Mouse (Mus musculus): Measurements from ENCODE around the gene Cabp7. TPM values are rescaled to one million over a fixed set of nuclear protein-coding genes. Genes with fewer than 3 reads are reported as not detected.

Gene Cabp7
- polyA plus RNA-seq (2015; fragmentation: Illumina TruSeq; extraction: RNeasy Lipid Tissue Mini Kit (QIAGEN cat#74804); ENCODE audit: insufficient read depth, low replicate concordance), result not detected

GRCm38 (mm10) chr11:4746733-4747132 is at the start of gene Cabp7:
Gene Cabp7, minus strand, starts transcription at chr11:4746778.

DNA sequence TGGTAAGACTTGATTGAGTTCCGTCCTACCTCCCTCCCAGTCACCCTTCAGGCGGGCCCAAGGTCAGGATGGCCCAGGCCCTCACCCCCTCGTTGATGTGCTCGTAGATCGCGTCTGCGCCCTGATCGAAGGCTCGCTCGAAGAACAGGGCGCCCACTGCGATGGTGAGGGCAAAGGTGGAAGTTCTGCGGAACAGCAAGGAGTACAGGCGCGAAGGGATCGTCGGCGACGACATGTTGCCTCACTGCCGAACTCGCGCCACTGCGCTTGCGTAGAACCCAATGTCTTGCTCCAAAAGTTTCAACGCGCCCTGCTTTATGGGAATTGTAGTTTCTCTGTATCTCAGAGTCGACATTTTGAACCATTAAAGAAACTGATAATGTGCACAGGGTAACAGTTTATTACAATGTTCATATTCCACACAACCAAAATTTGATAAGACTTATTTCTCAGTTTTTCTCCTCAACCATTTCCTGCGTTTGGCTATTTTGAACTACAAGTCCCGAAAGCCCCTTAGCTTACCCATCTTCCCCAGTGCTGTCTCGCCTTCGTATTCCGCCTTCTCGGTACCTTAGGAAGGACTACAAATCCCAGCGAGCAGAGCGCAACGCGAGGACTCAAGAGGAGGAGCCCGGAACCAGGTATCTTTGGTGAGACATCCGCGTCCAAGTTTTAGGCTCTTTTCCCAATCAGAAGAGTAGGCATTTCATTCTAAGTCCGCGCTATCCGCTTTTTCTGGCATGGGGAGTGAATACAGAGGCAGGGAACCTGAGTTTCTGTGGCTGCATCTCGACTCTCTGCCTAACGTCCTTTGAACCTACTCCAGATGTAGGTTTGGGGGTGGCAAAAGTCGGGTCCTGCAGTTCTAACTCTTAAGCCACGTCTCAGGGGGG is 42.3 kb downstream of the Cabp7 start, which contains the start of the genes Uqcr10 and Zmat5:
TSS of gene Uqcr10 (minus strand) at position 271 of the 893 bp plus-strand sequence.
TSS of gene Zmat5 (plus strand) at position 607 of the 893 bp plus-strand sequence.

Other genes starting within 250 kb of the Cabp7 start
- gene Mtmr3, start 151.9 kb downstream of the Cabp7 start, polyA plus RNA-seq (2015; fragmentation: Illumina TruSeq; extraction: RNeasy Lipid Tissue Mini Kit (QIAGEN cat#74804); ENCODE audit: insufficient read depth, low replicate concordance), result 62.7 TPM
- not detected for gene Gm11032, start 126.7 kb downstream of the Cabp7 start, polyA plus RNA-seq (2015; fragmentation: Illumina TruSeq; extraction: RNeasy Lipid Tissue Mini Kit (QIAGEN cat#74804); ENCODE audit: insufficient read depth, low replicate concordance)
- gene Ascc2, start 109.0 kb downstream of the Cabp7 start, polyA plus RNA-seq (2015; fragmentation: Illumina TruSeq; extraction: RNeasy Lipid Tissue Mini Kit (QIAGEN cat#74804); ENCODE audit: insufficient read depth, low replicate concordance), result 23.1 TPM
- gene Uqcr10, start 42.4 kb downstream of the Cabp7 start, polyA plus RNA-seq (2015; fragmentation: Illumina TruSeq; extraction: RNeasy Lipid Tissue Mini Kit (QIAGEN cat#74804); ENCODE audit: insufficient read depth, low replicate concordance), result 53.9 TPM
- gene Zmat5, start 42.1 kb downstream of the Cabp7 start, polyA plus RNA-seq (2015; fragmentation: Illumina TruSeq; extraction: RNeasy Lipid Tissue Mini Kit (QIAGEN cat#74804); ENCODE audit: insufficient read depth, low replicate concordance), result 12.2 TPM
- 40.6 TPM for gene Nf2, start 102.8 kb upstream of the Cabp7 start, polyA plus RNA-seq (2015; fragmentation: Illumina TruSeq; extraction: RNeasy Lipid Tissue Mini Kit (QIAGEN cat#74804); ENCODE audit: insufficient read depth, low replicate concordance)
- gene Nipsnap1, start 127.2 kb upstream of the Cabp7 start, polyA plus RNA-seq (2015; fragmentation: Illumina TruSeq; extraction: RNeasy Lipid Tissue Mini Kit (QIAGEN cat#74804); ENCODE audit: insufficient read depth, low replicate concordance), result 18.0 TPM
- 36.4 TPM for gene Thoc5, start 148.5 kb upstream of the Cabp7 start, polyA plus RNA-seq (2015; fragmentation: Illumina TruSeq; extraction: RNeasy Lipid Tissue Mini Kit (QIAGEN cat#74804); ENCODE audit: insufficient read depth, low replicate concordance)
- gene Nefh, start 201.3 kb upstream of the Cabp7 start, polyA plus RNA-seq (2015; fragmentation: Illumina TruSeq; extraction: RNeasy Lipid Tissue Mini Kit (QIAGEN cat#74804); ENCODE audit: insufficient read depth, low replicate concordance), result 2.3 TPM
- gene Ap1b1, start 240.0 kb upstream of the Cabp7 start, polyA plus RNA-seq (2015; fragmentation: Illumina TruSeq; extraction: RNeasy Lipid Tissue Mini Kit (QIAGEN cat#74804); ENCODE audit: insufficient read depth, low replicate concordance), result 90.6 TPM